14 mouse cellular contexts compared by ENCODE assay signal in the genomic region with DNA sequence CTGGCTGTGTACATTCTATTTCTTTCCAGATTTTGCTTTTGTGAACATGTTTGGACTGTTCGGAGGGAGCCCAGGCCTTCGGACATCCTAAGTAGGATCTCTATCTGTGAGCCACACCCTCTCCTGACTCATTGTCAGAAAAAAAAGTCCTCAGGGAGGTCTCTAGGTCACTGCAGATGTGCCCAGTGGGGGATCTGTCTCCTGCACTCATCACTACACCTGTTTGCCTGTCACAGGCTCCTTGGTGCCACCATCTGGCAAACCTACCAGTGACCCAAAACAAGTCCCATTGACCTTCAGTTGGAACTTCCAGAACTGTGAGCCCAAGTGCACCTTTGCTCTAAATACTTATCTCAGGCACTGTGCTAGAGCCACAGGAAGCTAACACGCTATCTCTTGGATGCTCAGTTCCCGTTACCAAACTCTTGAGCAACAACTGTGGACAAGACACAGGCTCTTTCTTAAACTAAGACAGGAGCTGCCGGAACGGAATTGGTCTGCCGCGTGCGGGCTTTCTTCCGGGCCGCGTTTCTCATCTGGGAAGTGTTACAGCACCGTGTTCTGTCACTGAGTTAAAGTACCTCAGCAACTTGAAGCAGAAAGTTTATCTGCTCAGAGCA. TPM values are rescaled to one million over a fixed set of nuclear protein-coding genes. Genes with fewer than 3 reads are reported as not detected.
"Had no signal": no experiment of that assay in that cellular context is flagged by ENCODE, and none has a peak within 500 bp of the region (broad histone marks: within the 10 kb centered on the region; RNA-seq: fewer than 3 reads in every experiment).

No protein-coding gene starts in this region.

- H3K4me2 ChIP-seq: limb, embryonic 12.5 days; lung, embryonic 15.5 days; midbrain, embryonic 15.5 days; neural tube, embryonic 12.5 days had no signal

- H3K27ac ChIP-seq: limb, embryonic 12.5 days; lung, embryonic 15.5 days; macrophage; midbrain, embryonic 15.5 days; neural tube, embryonic 12.5 days had no signal

- DNase-seq: kidney, postnatal 25 days; layer of hippocampus, adult 9-11 months; layer of hippocampus, postnatal 36 days; lung, postnatal 14 days; thymus, adult 18-20 months; thymus, postnatal 14 days had no signal

- H3K4me3 ChIP-seq: limb, embryonic 12.5 days; lung, embryonic 15.5 days; midbrain, embryonic 15.5 days; neural tube, embryonic 12.5 days had no signal

- H3K9ac ChIP-seq: limb, embryonic 12.5 days; lung, embryonic 15.5 days; midbrain, embryonic 15.5 days; neural tube, embryonic 12.5 days had no signal

- H3K4me1 ChIP-seq: midbrain, embryonic 15.5 days; neural tube, embryonic 12.5 days had no signal

- H3K36me3 ChIP-seq: lung, embryonic 15.5 days; midbrain, embryonic 15.5 days; neural tube, embryonic 12.5 days had no signal

- H3K9me3 ChIP-seq: lung, embryonic 15.5 days; midbrain, embryonic 15.5 days; neural tube, embryonic 12.5 days had no signal

- ATAC-seq: midbrain, embryonic 15.5 days had no signal

- H3K27me3 ChIP-seq: lung, embryonic 15.5 days; midbrain, embryonic 15.5 days; neural tube, embryonic 12.5 days had no signal

RNA-seq across cellular contexts. Expression of a gene that starts 19.0 kb away (rescaled TPM):
- total RNA-seq: liver, adult 2 months; monocyte, adult 5-6 weeks; neutrophil, adult 5-6 weeks had no signal
- polyA plus RNA-seq: macrophage had no signal
